Mouse (Mus musculus): ENCODE results near the gene Pitpnc1. TPM values are rescaled to one million over a fixed set of nuclear protein-coding genes. Genes with fewer than 3 reads are reported as not detected.
A peak's percentile ranks its signal among the peaks of the same experiment; 100 is the strongest.
"Not testable (repeated sequence)": the region's sequence is repeated elsewhere in the genome, so short reads cannot be mapped to it uniquely, and the experiment has no call there.

Gene Pitpnc1
- polyA plus RNA-seq (2016; fragmentation: Nextera tagmentation; extraction: Ambion mirVana) = 20.4 and 26.1 TPM in 2 replicates

DNA sequence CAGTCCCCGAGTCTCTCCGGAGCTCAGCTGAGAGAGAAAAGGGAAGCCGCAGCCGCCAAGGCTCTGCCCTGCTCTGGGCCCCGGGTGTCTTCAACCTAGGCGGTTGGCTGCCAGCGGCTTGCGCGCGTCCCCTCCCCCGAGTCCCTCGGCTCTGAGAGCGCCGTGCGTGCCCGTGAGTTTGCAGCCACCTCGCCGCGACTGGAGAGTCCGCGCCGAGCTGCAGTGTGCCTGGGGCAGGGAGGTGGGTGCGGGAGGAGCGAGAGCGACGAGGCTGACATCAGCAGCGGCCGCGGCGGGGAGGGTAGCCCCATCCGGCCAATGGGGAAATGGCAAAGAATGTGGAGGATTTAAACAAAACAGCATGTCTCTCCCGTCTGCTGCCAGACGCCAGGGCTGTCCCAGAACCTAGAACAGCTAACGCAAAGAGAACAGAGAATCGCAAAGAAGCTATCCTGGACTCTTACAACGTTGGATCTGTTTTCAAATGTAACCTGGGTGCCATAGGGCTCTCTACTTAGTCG lies at the start of gene Pitpnc1:
Gene Pitpnc1 (minus strand): TSS at position 179 of the 521 bp plus-strand sequence.
- WGBS = under 1% methylated on average over 37 of the region's 37 CpGs
- Histone ChIP-seq H3K36me3 (no peaks in the 10 kb centered on the region), H3K4me1 (peaks cover 37% of the 10 kb centered on the region), H3K4me3 (peak within 1 kb of the TSS; percentile 87), H3K27me3 (ENCODE audit: low read depth, poor library complexity, severe bottlenecking) (no peaks in the 10 kb centered on the region), H3K27ac (replicated peaks) (peak within 1 kb of the TSS; percentile 90), H3K9me3 (replicated peaks) (no peaks in the 10 kb centered on the region)
- peak; percentile 90 for DNase-seq (ENCODE audit: low spot score)

DNA sequence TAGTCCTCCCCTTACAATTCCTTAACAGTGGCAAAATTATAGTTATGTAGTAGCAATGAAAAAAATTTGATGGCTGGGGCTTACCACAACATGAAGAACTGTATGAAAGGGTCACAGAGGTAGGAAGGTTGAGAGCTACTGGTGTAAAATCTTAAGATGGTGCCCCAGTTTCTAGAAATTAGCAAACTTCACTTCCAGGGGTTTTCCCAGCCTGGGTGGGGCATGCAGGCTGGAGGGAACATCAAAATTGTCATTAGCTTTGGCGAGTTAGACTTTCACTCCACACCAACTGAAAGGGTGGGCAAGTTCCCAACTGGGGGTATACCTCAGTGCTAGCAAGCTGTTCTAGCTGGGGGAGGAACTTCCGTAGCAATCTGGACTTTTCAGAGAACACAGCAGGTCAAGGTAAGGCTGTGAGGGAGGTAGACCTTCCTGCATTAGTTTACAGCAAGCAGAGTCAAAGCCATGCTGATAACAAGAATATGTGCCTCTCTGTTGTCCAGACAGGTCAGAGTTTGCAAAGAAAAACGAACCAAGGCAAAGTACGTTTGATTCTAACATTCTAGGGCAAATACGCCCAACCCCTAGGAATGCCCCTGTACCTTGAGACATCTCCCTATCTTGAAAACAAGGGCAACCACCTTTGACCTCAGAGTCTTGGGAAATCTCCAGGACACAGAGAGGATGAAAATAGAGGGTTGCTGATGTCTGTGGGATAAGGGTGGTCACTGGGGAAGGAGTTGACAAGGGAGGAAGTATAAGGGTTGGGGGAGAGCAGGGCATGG lies 48.3 kb upstream of the Pitpnc1 start:
- DNase-seq (ENCODE audit: low spot score) = no peak
- Histone ChIP-seq H3K9me3 (replicated peaks) (no peaks in the 10 kb centered on the region), H3K36me3 (no peaks in the 10 kb centered on the region), H3K4me1 (no peaks in the 10 kb centered on the region), H3K27ac (replicated peaks) (no peak overlapping the region), H3K4me3 (no peak overlapping the region), H3K27me3 (ENCODE audit: low read depth, poor library complexity, severe bottlenecking) (no peaks in the 10 kb centered on the region)
- WGBS = 83% methylated on average over 5 of the region's 5 CpGs

DNA sequence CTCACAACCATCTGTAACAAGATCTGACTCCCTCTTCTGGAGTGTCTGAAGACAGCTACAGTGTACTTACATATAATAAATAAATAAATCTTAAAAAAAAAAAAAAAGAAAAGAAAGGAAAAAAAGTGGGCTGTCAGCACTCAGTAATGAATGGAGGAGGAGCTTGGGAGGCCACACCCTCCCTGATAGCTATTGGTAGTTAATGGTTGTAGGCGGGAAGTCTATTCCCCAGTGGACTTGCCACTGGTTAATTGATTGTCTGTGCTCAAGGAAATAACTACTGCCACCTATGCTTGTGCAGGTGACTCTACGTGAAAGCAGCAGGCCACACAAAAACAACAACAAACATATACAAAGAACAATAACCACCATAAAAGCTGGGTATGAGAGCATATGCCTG lies 45.9 kb upstream of the Pitpnc1 start:
- no peak overlapping the region for H3K27ac ChIP-seq (replicated peaks)
- no peaks in the 10 kb centered on the region for H3K27me3 ChIP-seq (ENCODE audit: low read depth, poor library complexity, severe bottlenecking)
- H3K4me3 ChIP-seq = no peak overlapping the region
- 85% methylated on average over 2 of the region's 2 CpGs for WGBS
- H3K9me3 ChIP-seq (replicated peaks) = no peaks in the 10 kb centered on the region
- H3K36me3 ChIP-seq = no peaks in the 10 kb centered on the region
- DNase-seq (ENCODE audit: low spot score) = no peak
- no peaks in the 10 kb centered on the region for H3K4me1 ChIP-seq

DNA sequence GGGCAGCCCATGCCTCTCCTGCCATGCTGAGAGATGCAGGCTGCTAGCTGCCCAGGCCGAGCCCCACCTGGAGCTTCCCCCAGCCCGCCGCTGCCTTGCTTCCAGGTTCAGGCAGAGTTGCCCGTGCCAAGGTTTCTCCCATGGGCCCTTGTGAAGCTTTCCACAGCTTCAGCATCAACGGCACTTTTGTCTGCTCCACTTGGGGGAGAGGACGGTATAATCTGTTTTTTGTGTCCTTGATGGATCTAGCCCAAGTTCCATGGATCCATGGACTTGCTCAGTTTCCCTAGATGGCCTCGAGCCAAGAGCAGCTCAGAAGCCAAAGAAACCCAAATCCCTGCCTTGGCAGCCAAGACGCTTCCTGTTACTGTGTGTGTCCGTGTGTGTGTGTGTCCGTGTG lies 42.5 kb upstream of the Pitpnc1 start:
- H3K36me3 ChIP-seq = no peaks in the 10 kb centered on the region

DNA sequence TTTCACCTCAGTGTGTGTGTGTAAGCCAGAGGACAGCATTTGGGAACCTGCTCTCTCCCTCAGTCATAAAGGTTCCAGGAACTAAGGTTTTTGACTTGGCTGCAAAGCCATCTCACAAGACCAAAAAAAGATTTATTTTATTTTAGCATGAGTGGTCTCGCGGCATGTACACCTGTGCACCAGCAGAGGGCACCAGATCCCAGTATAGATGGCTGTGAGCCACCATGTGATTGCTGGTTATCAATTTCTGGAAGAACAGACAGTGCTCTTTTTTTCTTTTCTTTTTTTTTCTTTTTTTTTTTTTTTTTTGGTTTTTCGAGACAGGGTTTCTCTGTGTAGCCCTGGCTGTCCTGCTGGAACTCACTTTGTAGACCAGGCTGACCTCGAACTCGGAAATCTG lies 41.5 kb upstream of the Pitpnc1 start:
- WGBS = 54% methylated on average over 5 of the region's 5 CpGs
- H3K27me3 ChIP-seq (ENCODE audit: low read depth, poor library complexity, severe bottlenecking); H3K36me3 ChIP-seq; H3K27ac ChIP-seq (replicated peaks); H3K4me3 ChIP-seq; H3K9me3 ChIP-seq (replicated peaks): not testable (repeated sequence)
- H3K4me1 ChIP-seq = peaks cover 17% of the 10 kb centered on the region
- peak; percentile 64 for DNase-seq (ENCODE audit: low spot score)

More for the DNA sequence above, 42.5 kb upstream of the Pitpnc1 start:
- H3K4me3 ChIP-seq = no peak overlapping the region
- peaks cover 8% of the 10 kb centered on the region; the same call in 1 of the 2 replicates for H3K27me3 ChIP-seq (ENCODE audit: low read depth, poor library complexity, severe bottlenecking)
- WGBS = 87% methylated on average over 10 of the region's 10 CpGs
- H3K27ac ChIP-seq (replicated peaks) = 0 out of 2 replicates have a peak overlapping the region, but pooled peaks have one; percentile 6
- H3K9me3 ChIP-seq (replicated peaks) = no peaks in the 10 kb centered on the region
- no peak for DNase-seq (ENCODE audit: low spot score)
- H3K4me1 ChIP-seq = peaks cover 17% of the 10 kb centered on the region

DNA sequence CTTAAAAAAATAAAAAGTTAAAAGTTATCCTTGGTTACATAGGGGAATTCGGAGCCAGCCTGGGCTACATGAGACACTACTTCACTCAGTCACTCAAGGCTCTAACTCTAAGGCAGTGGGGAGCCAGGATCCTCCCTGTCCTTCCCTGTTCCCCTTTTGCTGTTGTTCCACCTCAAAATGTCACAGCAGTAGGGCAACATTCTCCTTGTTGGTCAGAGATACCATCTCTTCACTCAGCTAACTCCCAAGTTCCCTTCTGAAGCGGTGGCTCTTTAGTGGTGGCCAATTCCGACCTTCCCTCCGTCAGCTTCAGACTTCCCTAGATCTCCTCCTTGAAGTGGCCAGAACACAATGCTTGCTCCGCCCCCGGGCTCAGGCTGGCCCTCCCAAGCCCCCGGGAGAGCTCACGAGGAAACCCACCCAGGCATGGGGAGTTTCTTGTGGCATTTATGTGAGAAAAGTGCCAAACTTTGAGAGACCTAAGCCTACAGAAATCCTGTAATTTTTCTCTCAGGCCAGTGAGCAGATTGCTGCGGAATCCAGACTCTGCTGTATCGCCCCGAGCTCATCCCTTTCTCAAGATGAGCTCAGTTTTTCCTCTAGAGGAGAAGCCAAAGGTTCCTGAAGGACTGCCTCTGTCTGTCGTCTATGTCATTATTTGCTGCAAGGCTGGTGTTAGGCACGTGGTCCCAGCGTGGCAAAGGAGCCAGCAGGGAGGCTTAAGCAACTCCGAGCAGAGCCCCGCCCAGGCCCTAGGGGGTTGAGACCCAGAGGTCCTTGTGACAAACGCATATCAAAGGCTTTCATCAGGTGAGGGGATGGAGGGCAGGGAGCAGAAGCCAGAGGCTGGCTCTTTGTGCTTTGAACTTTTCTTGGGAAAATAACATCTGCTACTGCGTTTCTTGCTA lies 40.1 kb upstream of the Pitpnc1 start:
- H3K4me1 ChIP-seq = peaks cover 17% of the 10 kb centered on the region
- peaks cover 8% of the 10 kb centered on the region; the same call in 1 of the 2 replicates for H3K27me3 ChIP-seq (ENCODE audit: low read depth, poor library complexity, severe bottlenecking)
- DNase-seq (ENCODE audit: low spot score) = peak; percentile 25
- no peaks in the 10 kb centered on the region for H3K9me3 ChIP-seq (replicated peaks)
- H3K4me3 ChIP-seq = peak overlapping the region; percentile 26
- no peaks in the 10 kb centered on the region for H3K36me3 ChIP-seq
- 5% methylated on average over 18 of the region's 18 CpGs for WGBS
- H3K27ac ChIP-seq (replicated peaks) = 0 out of 2 replicates have a peak overlapping the region, but pooled peaks have one; percentile 2

DNA sequence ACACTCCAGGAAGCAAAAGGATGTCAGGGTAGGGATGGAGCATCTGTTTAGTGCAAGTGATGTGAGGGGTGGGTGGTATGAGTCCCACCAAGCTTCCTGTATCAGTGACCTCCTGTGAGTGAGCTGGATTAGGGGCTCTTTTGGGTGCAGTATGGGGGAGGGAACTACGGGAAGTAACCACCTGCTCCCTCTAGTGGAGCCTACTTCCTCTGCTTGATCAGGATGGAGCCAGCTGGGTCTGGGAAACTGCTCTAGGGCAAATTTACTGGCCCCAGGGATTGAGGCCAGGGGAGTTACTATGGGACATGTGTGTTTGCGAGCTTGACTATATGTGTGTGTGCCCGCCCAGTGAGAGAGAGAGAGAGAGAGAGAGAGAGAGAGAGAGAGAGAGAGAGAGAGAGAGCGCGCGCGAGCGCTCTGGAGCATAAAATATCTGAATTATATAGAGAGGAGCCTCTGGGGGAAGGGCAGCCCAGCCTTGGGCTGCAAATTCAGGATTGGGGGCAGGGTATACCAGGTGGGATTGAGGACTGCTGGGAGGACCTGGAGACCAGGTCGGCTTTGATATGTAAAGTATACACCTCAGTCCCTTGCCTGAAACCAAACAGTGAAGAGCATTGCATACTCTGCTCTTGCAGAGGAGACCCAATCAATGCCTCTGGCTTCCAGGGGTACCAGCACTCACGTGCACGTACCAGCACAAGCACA lies 39.3 kb upstream of the Pitpnc1 start:
- DNase-seq (ENCODE audit: low spot score) = peak; percentile 29
- Histone ChIP-seq H3K36me3 (no peaks in the 10 kb centered on the region), H3K9me3 (replicated peaks) (no peaks in the 10 kb centered on the region), H3K4me3 (no peak overlapping the region), H3K27me3 (ENCODE audit: low read depth, poor library complexity, severe bottlenecking) (peaks cover 8% of the 10 kb centered on the region; the same call in 1 of the 2 replicates), H3K4me1 (peaks cover 17% of the 10 kb centered on the region), H3K27ac (replicated peaks) (no peak overlapping the region)
- 23% methylated on average over 11 of the region's 11 CpGs for WGBS

DNA sequence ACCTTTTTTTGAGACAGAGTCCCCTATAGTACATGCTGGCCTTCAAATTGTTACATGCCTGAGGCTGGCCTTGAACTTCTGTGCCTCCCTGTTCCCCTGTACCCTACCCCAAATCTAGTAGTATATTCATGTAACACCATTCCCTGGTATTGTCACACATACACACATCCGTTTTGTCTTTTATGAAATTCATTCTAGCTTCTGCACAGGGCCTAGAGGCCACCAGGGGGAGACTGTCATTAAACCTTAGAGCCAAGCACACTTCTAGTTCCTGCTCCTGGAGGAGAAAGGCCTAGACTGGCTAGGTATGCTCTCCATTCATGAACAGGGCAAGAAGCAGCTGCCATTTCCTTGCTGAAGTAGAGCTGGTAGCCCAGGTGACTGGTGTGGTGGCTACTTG lies 35.8 kb upstream of the Pitpnc1 start:
- WGBS = 71% methylated on average over 1 of the region's 1 CpGs
- peaks cover 17% of the 10 kb centered on the region for H3K4me1 ChIP-seq
- no peak for DNase-seq (ENCODE audit: low spot score)
- no peaks in the 10 kb centered on the region for H3K9me3 ChIP-seq (replicated peaks)
- H3K4me3 ChIP-seq = no peak overlapping the region
- H3K27ac ChIP-seq (replicated peaks) = no peak overlapping the region
- peaks cover 8% of the 10 kb centered on the region; the same call in 1 of the 2 replicates for H3K27me3 ChIP-seq (ENCODE audit: low read depth, poor library complexity, severe bottlenecking)
- H3K36me3 ChIP-seq = peaks cover 17% of the 10 kb centered on the region

DNA sequence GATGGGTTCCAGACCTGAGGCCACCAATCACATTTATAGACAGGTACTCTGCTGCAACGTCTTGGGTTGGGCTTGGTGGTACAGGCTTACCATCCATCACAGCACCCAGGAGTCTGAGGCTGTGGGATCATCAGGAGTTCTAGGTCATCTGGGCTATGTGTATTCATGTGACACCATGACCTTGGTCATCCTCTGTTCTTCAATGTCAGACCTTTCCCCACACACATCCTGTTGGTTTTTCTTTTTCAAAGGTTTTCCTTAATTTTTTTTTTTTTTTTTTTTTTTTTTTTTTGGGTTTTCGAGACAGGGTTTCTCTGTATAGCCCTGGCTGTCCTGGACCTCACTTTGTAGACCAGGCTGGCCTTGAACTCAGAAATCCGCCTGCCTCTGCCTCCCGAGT lies 33.9 kb upstream of the Pitpnc1 start:
- not testable (repeated sequence) for H3K27me3 ChIP-seq (ENCODE audit: low read depth, poor library complexity, severe bottlenecking); H3K9me3 ChIP-seq (replicated peaks); H3K4me3 ChIP-seq; DNase-seq (ENCODE audit: low spot score); H3K27ac ChIP-seq (replicated peaks); H3K4me1 ChIP-seq
- peaks cover 34% of the 10 kb centered on the region for H3K36me3 ChIP-seq
- WGBS = 94% methylated on average over 3 of the region's 4 CpGs

DNA sequence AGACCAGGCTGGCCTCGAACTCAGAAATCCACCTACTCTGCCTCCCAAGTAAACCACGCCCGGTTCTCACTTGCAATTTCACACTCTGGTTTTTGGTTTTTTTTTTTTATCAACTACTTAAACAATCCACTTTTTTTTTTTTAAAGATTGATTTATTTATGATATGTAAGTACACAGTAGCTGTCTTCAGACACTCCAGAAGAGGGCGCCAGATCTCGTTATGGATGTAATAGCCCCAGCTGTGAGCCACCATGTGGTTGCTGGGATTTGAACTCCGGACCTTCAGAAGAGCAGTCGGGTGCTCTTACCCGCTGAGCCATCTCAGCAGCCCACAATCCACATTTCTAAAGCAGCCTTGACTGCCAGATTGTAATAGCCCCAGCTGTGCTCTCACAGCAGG lies 32.3 kb upstream of the Pitpnc1 start:
- H3K9me3 ChIP-seq (replicated peaks) = no peaks in the 10 kb centered on the region
- H3K36me3 ChIP-seq = peaks cover 48% of the 10 kb centered on the region
- 80% methylated on average over 8 of the region's 8 CpGs for WGBS
- H3K27me3 ChIP-seq (ENCODE audit: low read depth, poor library complexity, severe bottlenecking) = no peaks in the 10 kb centered on the region
- DNase-seq (ENCODE audit: low spot score) = no peak
- H3K4me3 ChIP-seq = no peak overlapping the region
- H3K4me1 ChIP-seq = no peaks in the 10 kb centered on the region
- no peak overlapping the region for H3K27ac ChIP-seq (replicated peaks)

DNA sequence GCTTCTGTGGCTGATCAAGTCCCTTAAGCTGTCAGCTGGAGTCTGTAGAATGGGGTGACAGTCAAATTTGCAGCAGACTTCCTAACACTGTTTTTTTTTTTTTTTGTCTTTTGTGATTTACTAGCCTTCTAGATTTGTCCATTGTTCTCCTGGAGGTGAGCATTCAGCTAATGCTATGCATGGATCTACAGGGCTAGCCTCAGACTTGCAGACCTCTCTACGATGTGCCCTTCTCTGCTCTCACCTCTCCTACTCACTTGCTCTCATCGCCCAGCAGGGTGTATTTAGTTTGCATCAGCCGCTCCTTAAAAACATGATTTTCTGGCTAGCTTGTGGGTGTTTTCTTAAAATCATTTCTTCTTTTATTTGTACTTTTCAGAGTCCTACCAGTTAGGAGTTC lies 13.8 kb upstream of the Pitpnc1 start:
- no peak overlapping the region for H3K4me3 ChIP-seq
- no peaks in the 10 kb centered on the region for H3K27me3 ChIP-seq (ENCODE audit: low read depth, poor library complexity, severe bottlenecking)
- no peaks in the 10 kb centered on the region for H3K9me3 ChIP-seq (replicated peaks)
- 94% methylated on average over 3 of the region's 3 CpGs for WGBS
- peaks cover 18% of the 10 kb centered on the region for H3K4me1 ChIP-seq
- DNase-seq (ENCODE audit: low spot score) = no peak
- no peak overlapping the region for H3K27ac ChIP-seq (replicated peaks)
- peaks cover 53% of the 10 kb centered on the region for H3K36me3 ChIP-seq

DNA sequence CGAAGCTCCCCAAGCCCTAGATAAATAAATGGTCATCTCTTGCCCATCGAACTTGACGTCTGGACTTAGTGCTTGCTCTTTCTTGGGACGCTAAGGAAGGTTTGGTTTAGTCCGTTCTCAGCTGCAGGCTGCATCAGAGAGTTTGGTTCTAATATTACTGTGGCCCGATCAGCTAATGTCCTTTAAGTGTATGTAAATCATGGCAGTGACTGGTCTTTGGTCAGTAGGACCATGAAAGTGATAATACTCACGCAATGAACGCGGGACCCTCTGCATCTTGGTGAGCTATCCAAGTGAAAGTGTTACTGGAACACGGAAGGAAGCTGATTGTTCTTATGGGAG lies 9.3 kb upstream of the Pitpnc1 start:
- peak overlapping the region; percentile 72 for H3K4me3 ChIP-seq
- no peak for DNase-seq (ENCODE audit: low spot score)
- 1% methylated on average over 10 of the region's 10 CpGs for WGBS
- peak overlapping the region; percentile 91 for H3K27ac ChIP-seq (replicated peaks)
- H3K4me1 ChIP-seq = peaks cover 18% of the 10 kb centered on the region
- H3K9me3 ChIP-seq (replicated peaks) = no peaks in the 10 kb centered on the region
- no peaks in the 10 kb centered on the region for H3K27me3 ChIP-seq (ENCODE audit: low read depth, poor library complexity, severe bottlenecking)
- peaks cover 9% of the 10 kb centered on the region for H3K36me3 ChIP-seq
